Mouse (Mus musculus) intestine, postnatal 0 days (tissue): ENCODE data around the gene Rhot2. TPM values are rescaled to one million over a fixed set of nuclear protein-coding genes. Genes with fewer than 3 reads are reported as not detected.

Experiments used
- ATAC-seq: fragments of 200-750 bp; cut with Nextera tagmentation; 2 replicates; pipeline ENCODE4 v1.8.0; 2017; ENCODE audit warnings: mild to moderate bottlenecking, moderate TSS enrichment, moderate library complexity
- H3K27ac ChIP-seq: fragments of 300-500 bp; sonication (generic); 2 replicates; pipeline ENCODE4 v1.5.1; 2014; ENCODE audit warnings: mild to moderate bottlenecking, low read depth, low read length, moderate library complexity
- H3K27me3 ChIP-seq: fragments of 300-500 bp; sonication (generic); replicated peaks from 2 replicates; pipeline ENCODE4 v1.6.1; 2014; ENCODE audit warnings: low read length, mixed read lengths; ENCODE audit not compliant: control insufficient read depth, insufficient read depth
- H3K36me3 ChIP-seq: fragments of 300-500 bp; sonication (generic); 2 replicates; pipeline ENCODE4 v1.6.1; 2014; ENCODE audit warnings: mild to moderate bottlenecking, moderate library complexity; ENCODE audit not compliant: control insufficient read depth, insufficient read depth
- H3K4me1 ChIP-seq: fragments of 300-500 bp; sonication (generic); replicated peaks from 2 replicates; pipeline ENCODE4 v1.6.1; 2014; ENCODE audit warnings: antibody characterized with exemption, low read length, mixed read lengths; ENCODE audit not compliant: control insufficient read depth, insufficient read depth
- H3K4me2 ChIP-seq: fragments of 300-500 bp; sonication (generic); replicated peaks from 2 replicates; pipeline ENCODE4 v1.6.1; 2014; ENCODE audit warnings: low read depth, mild to moderate bottlenecking, moderate library complexity
- H3K4me3 ChIP-seq: fragments of 300-500 bp; sonication (generic); 2 replicates; pipeline ENCODE4 v1.5.1; 2014; ENCODE audit warnings: low read depth, low read length
- H3K9ac ChIP-seq: fragments of 300-500 bp; sonication (generic); 2 replicates; pipeline ENCODE4 v1.6.1; 2014; ENCODE audit warnings: mild to moderate bottlenecking, low read depth, low read length
- H3K9me3 ChIP-seq: fragments of 300-500 bp; sonication (generic); 2 replicates; pipeline ENCODE4 v1.6.1; 2016; ENCODE audit warnings: mixed run types; ENCODE audit not compliant: control insufficient read depth
- CTCF ChIP-seq: sonication (generic); IDR thresholded peaks from 2 replicates; pipeline ENCODE4 v1.5.1; 2016; ENCODE audit warnings: low read depth, mild to moderate bottlenecking, control low read depth, antibody characterized with exemption, moderate library complexity
- WGBS: fragments of 180-500 bp; shearing (Covaris S2); extraction: QIAGEN DNeasy Blood & Tissue Kit; methylation state at CpG from one replicate; pipeline ENCODE4 v1.1.7; 2014; 5-methylcytosine and 5-hydroxymethylcytosine counted together
- polyA plus RNA-seq: library from polyadenylated mRNA; unstranded; fragments of >200 nt; fragmentation: Nextera tagmentation; extraction: Ambion mirVana; gene quantifications from 2 replicates; pipeline ENCODE4 v1.2.1, GENCODE M21; 2015

The Rhot2 gene
- polyA plus RNA-seq, 1 experiment from 2014 or later: 18.1 TPM

GRCm38 (mm10) chr17:25823452-25823851 is 21.2 kb downstream of the Rhot2 start, which contains the start of gene Wdr24:
Gene Wdr24 (plus strand): TSS chr17:25823627.
- 0 out of 2 replicates have a peak within 1 kb of the TSS, but pooled peaks have one; percentile 30 for H3K27ac ChIP-seq
- H3K36me3 ChIP-seq: peaks cover 15% of the 10 kb centered on the region
- H3K4me2 ChIP-seq: peak within 1 kb of the TSS; percentile 94
- ATAC-seq: 0 out of 2 replicates have a peak, but pooled peaks have one; percentile 28
- H3K9ac ChIP-seq: peak within 1 kb of the TSS; percentile 68
- H3K4me3 ChIP-seq: peak within 1 kb of the TSS; percentile 62
- WGBS: under 1% methylated on average over 18 of the region's 18 CpGs
- peaks cover 10% of the 10 kb centered on the region for H3K4me1 ChIP-seq
- no peaks in the 10 kb centered on the region for H3K9me3 ChIP-seq
- H3K27me3 ChIP-seq: peaks cover 20% of the 10 kb centered on the region
- TF ChIP-seq CTCF: no peak

DNA sequence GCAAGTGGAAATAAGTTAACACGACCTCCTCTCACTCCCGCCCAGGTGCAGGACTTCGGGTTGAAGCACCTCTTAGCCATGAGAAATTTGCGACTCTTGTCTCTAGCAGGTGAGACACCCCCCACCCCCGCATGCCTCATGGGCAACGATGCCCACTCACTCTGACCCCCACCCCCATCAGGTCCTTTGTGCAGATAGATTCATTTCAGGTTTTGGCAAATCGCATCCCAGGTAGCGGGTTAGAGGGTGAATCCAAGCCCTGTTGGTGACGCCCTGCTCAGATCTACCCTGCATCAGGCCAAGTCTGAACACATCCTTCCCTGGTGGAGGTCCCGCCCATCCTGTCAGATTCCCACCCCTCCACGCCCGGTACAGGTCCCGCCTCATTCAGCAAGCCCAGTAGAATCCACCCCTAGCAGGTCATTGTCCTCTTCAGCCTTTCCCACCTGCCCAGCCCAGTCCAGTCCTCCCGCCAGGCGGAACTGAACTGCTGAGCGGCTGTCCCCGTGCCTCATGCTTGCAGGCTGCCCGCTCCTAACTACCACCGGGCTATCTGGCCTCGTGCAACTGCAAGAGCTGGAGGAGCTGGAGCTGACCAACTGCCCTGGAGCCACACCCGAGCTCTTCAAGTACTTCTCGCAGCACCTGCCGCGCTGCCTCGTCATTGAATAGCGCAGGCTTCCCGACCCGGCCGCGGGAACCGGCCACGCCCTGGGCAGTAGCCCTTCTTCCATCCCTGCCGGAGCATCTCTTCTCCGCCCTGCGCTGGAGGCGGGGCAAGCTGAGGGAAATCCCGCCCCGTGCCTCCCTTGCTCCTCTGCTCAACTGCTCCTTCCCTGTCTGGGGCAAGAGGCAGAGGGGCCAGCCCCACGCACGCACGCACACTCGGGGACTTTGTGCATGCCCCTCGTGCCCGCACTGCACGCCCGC is 25.5 kb downstream of the Rhot2 start:
- H3K27me3 ChIP-seq: peaks cover 30% of the 10 kb centered on the region
- H3K9me3 ChIP-seq: no peaks in the 10 kb centered on the region
- peak overlapping the region; percentile 18; the same call in 1 of the 2 replicates for H3K4me2 ChIP-seq
- peaks cover 2% of the 10 kb centered on the region for H3K4me1 ChIP-seq
- H3K4me3 ChIP-seq: 0 out of 2 replicates have a peak overlapping the region, but pooled peaks have one; percentile 7
- no peaks in the 10 kb centered on the region for H3K36me3 ChIP-seq
- no peak overlapping the region for H3K27ac ChIP-seq
- ATAC-seq: peak; percentile 35; the same call in 1 of the 2 replicates
- no peak overlapping the region for H3K9ac ChIP-seq
- TF ChIP-seq CTCF: no peak
- WGBS: 7% methylated on average over 43 of the region's 46 CpGs

DNA sequence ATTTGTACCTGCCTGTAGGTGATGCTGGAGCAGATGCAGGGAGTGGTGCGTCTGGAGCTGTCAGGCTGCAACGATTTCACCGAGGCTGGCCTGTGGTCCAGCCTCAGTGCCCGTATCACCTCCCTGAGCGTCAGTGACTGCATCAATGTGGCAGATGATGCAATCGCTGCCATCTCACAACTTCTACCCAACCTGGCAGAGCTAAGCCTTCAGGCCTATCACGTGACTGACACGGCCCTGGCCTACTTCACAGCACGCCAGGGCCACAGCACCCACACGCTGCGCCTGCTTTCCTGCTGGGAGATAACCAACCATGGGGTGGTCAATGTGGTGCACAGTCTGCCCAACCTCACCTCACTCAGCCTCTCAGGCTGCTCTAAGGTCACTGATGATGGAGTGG is 27.0 kb downstream of the Rhot2 start:
- 82% methylated on average over 11 of the region's 11 CpGs for WGBS
- no peak overlapping the region for H3K4me3 ChIP-seq

GRCm38 (mm10) chr17:25813471-25813870 is 31.2 kb downstream of the Rhot2 start:
- Histone ChIP-seq H3K27ac (no peak overlapping the region), H3K4me1 (no peaks in the 10 kb centered on the region; the same call in 1 of the 2 replicates), H3K9me3 (no peaks in the 10 kb centered on the region), H3K9ac (no peak overlapping the region), H3K4me3 (no peak overlapping the region), H3K36me3 (no peaks in the 10 kb centered on the region), H3K4me2 (0 out of 2 replicates have a peak overlapping the region, but pooled peaks have one; percentile 13), H3K27me3 (peaks cover 39% of the 10 kb centered on the region)
- 0 out of 2 replicates have a peak, but pooled peaks have one; percentile 29 for ATAC-seq
- peak; percentile 81 for TF ChIP-seq CTCF
- WGBS: 1% methylated on average over 20 of the region's 20 CpGs

More for the DNA sequence above, 27.0 kb downstream of the Rhot2 start:
- no peak overlapping the region for H3K27ac ChIP-seq
- no peak overlapping the region for H3K4me2 ChIP-seq
- H3K36me3 ChIP-seq: no peaks in the 10 kb centered on the region
- H3K9me3 ChIP-seq: no peaks in the 10 kb centered on the region
- no peaks in the 10 kb centered on the region; the same call in 1 of the 2 replicates for H3K4me1 ChIP-seq
- H3K9ac ChIP-seq: no peak overlapping the region
- H3K27me3 ChIP-seq: peaks cover 35% of the 10 kb centered on the region
- no peak for TF ChIP-seq CTCF
- no peak for ATAC-seq

DNA sequence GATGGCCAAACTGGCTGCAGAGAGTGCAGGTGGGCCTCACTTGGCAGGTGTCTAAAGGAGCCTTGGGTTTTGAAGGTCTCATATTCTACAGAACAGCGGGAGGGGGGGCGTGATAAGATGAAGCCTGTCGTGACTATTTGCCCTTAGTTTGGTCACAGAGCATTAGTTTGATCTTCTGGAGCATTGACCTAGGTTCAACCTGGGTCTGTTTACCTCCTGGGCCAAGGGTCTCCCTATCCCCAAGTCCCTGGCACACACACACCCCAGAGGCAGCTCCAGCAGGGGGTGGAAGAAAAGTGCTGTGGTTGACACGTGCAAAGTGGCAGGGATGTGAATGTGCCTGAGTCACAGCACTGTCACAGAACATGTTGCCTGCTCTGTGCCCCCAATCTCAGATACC is 33.8 kb downstream of the Rhot2 start:
- no peak for ATAC-seq
- Histone ChIP-seq H3K27ac (no peak overlapping the region), H3K4me2 (no peak overlapping the region), H3K27me3 (peaks cover 32% of the 10 kb centered on the region), H3K36me3 (no peaks in the 10 kb centered on the region), H3K4me3 (no peak overlapping the region), H3K9me3 (no peaks in the 10 kb centered on the region), H3K4me1 (no peaks in the 10 kb centered on the region; the same call in 1 of the 2 replicates), H3K9ac (no peak overlapping the region)
- no peak for TF ChIP-seq CTCF
- 67% methylated on average over 4 of the region's 4 CpGs for WGBS
